Mouse (Mus musculus) neural tube, embryonic 10.5 days (tissue): ENCODE results near the gene H6pd.

ENCODE experiments used
- DNase-seq: peaks from one replicate; pipeline ENCODE4 v3.0.0-alpha.2; 2017; ENCODE audit warnings: low spot score; ENCODE audit errors: extremely low spot score

H6pd gene

GRCm38 (mm10) chr4:149944214-149944613, 64.6 kb downstream of the H6pd start:
- DNase-seq, result no peak

GRCm38 (mm10) chr4:149942831-149943741, 65.7 kb downstream of the H6pd start:
- DNase-seq, result no peak

DNA sequence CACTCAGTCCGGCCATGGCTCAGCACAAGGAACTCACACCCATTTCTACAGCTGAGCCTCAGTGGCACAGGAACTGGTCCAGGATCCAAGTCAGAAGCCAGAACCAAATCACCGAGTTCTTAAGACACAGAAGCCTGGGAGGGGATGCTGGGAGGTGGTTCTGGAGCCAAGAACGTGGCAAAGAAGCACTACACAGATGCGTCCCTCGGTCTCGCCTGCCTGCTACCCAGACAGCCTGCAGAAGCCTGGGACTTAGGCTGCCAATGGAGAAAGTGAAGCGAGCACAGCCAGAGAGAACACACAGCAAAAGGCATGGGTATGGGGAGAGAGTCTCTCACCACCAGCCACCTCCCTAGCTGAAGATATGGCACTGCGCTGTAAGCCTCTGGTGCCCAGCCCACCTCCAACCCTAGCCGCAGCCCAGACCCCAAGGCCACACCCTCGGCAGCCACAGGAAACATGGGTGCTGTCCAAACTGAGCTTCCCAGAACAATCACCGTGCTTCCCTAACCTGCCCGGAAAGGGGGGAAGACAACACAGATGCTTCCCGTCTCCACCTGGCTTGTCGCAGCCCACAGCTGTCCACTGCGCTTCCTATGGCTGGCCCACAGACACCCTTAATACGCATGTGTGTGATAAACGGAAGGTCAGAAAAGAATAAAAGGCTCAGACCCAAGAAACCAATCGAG, 67.6 kb downstream of the H6pd start:
- no peak for DNase-seq

- no peak for DNase-seq
Observed at GRCm38 (mm10) chr4:149938701-149939100, 70.1 kb downstream of the H6pd start.

GRCm38 (mm10) chr4:149936921-149937320, 71.9 kb downstream of the H6pd start:
- peak; percentile 59 for DNase-seq

GRCm38 (mm10) chr4:149935470-149935869, 73.4 kb downstream of the H6pd start:
- no peak for DNase-seq

DNA sequence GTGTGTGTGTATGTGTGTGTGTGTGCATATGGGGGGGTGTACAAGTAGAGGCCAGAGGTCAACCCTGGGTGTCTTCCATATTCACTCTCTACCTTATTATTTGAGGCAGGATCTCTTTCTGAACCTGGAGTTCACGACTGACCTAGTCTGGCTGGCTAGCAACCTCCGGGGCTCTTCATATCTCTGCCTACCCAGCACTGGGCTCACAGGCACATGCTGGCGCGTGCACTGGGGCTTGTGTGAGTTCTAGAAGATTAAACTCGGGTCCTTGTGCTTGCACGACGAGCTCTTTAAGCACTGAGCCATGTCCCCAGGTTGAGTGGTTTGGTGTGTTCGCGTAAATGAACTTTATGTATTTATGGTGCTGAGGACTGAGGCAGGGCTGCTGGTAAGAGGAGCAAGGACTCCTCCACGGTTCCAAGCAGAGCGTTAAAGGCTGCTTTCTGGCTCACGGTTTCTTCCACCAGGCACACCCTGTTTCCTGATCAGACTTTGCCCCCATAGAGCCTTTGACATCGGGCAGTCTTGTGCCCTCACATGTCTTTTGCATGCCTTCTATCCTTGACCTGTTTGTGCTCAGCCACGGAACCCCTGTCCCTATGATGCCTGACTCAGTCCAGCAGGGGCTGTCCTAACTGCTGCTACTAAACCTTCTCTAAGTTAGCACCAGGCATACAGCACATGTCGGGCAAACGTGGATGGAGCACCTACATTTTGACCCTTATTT, 75.1 kb downstream of the H6pd start:
- DNase-seq, result no peak

DNA sequence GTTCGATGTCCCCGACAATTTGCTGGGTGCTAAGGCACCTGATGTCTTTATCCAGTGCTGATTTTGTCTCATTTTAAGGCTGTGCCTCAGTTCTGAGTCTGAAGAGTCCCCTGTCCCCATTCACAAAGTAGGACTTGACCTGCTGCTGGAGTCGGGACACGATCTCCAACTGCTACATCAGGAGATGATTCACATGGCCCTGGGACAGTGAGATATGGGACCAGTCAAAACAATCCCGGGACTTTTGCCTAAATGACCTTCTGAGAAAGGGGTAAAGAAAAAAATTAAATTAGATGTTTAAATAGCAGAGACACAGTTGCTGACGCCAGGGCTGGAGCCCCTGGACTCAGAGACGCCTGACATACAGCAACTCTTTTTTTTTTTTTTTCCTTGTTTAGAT, 75.8 kb downstream of the H6pd start:
- no peak for DNase-seq

- DNase-seq, result no peak
Observed at GRCm38 (mm10) chr4:149932108-149932815, 76.6 kb downstream of the H6pd start.

DNA sequence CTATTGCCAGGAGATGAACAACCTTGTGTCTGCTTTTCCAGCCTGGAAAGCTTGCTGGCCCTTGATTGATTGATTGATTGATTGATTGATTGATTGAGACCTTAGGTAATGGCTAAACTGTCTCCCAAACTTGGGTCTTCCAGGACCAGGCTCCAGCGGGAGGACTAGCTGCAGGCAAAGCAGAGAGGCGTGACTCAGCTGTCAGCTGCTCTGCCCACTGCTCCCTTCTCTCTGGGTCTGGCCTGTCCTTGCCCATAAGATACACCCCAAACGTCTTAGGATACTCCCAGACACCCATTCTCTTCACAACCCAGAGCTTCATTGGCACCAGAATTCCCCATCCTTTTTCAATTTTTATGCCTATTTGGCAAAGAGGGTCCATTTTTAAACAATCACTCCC, 78.1 kb downstream of the H6pd start:
- no peak for DNase-seq
